Mouse (Mus musculus) myocyte (in vitro differentiated cells): ENCODE measurements around the gene Taf15. TPM values are rescaled to one million over a fixed set of nuclear protein-coding genes. Genes with fewer than 3 reads are reported as not detected.

Source experiments
- H3K27me3 ChIP-seq: one replicate; pipeline ENCODE4 v1.6.1; 2011; ENCODE audit not compliant: control insufficient read depth, insufficient read depth, insufficient read length
- H3K36me3 ChIP-seq: one replicate; pipeline ENCODE4 v1.6.1; 2011; ENCODE audit not compliant: control insufficient read depth, insufficient read depth
- H3K4me2 ChIP-seq: one replicate; pipeline ENCODE4 v1.6.1; 2011; ENCODE audit warnings: low read depth, control low read depth
- H3K4me3 ChIP-seq: one replicate; pipeline ENCODE4 v1.5.1; 2011; ENCODE audit warnings: mild to moderate bottlenecking, control low read depth, moderate library complexity
- H3K79me2 ChIP-seq: one replicate; pipeline ENCODE4 v1.6.1; 2011; ENCODE audit not compliant: control insufficient read depth, insufficient read depth
- H3ac ChIP-seq: one replicate; pipeline ENCODE4 v1.6.1; 2011; ENCODE audit not compliant: control insufficient read depth, insufficient read length
- CEBPB ChIP-seq: IDR thresholded peaks from 2 replicates; pipeline ENCODE4 v1.6.1; 2011; ENCODE audit warnings: mild to moderate bottlenecking, moderate library complexity; ENCODE audit not compliant: poor library complexity, insufficient read depth, severe bottlenecking
- E2F4 ChIP-seq: IDR thresholded peaks from one replicate; pipeline ENCODE4 v1.6.1; 2011; ENCODE audit warnings: mild to moderate bottlenecking, control low read depth, moderate library complexity; ENCODE audit not compliant: insufficient read depth
- MAX ChIP-seq: IDR thresholded peaks from one replicate; pipeline ENCODE4 v1.6.1; 2011; ENCODE audit warnings: low read depth, mild to moderate bottlenecking, control low read depth
- MYOD1 ChIP-seq, 3 experiments: IDR thresholded peaks; one replicate each; pipeline ENCODE4 v1.6.1; 2011; ENCODE audit warnings: control low read depth in 2 of 3, low read depth in 2 of 3, mild to moderate bottlenecking in 2 of 3, moderate library complexity in 1 of 3; ENCODE audit not compliant: insufficient read length in 2 of 3, control insufficient read depth in 1 of 3
- MYOG ChIP-seq, 3 experiments: IDR thresholded peaks; one replicate each; pipeline ENCODE4 v1.6.1; 2011; ENCODE audit warnings: control low read depth in 2 of 3, low read depth in 2 of 3, mild to moderate bottlenecking in 2 of 3; ENCODE audit not compliant: insufficient read length in 2 of 3, control insufficient read depth in 1 of 3, insufficient read depth in 1 of 3
- POLR2A ChIP-seq: IDR thresholded peaks from one replicate; pipeline ENCODE4 v1.6.1; 2011; ENCODE audit warnings: low read depth, mild to moderate bottlenecking, control low read depth, moderate library complexity; ENCODE audit not compliant: insufficient read length
- POLR2AphosphoS2 ChIP-seq: IDR thresholded peaks from one replicate; pipeline ENCODE4 v1.6.1; 2011; ENCODE audit warnings: low read depth, control low read depth; ENCODE audit not compliant: insufficient read length
- REST ChIP-seq: IDR thresholded peaks from one replicate; pipeline ENCODE4 v1.6.1; 2011; ENCODE audit warnings: mild to moderate bottlenecking, control low read depth, moderate library complexity; ENCODE audit not compliant: insufficient read depth, insufficient read length
- SRF ChIP-seq: IDR thresholded peaks from one replicate; pipeline ENCODE4 v1.6.1; 2011; ENCODE audit warnings: low read depth; ENCODE audit not compliant: control insufficient read depth, insufficient read length
- TCF12 ChIP-seq: IDR thresholded peaks from one replicate; pipeline ENCODE4 v1.6.1; 2011; ENCODE audit warnings: mild to moderate bottlenecking, control low read depth; ENCODE audit not compliant: poor library complexity, insufficient read depth, severe bottlenecking
- TCF3 ChIP-seq: IDR thresholded peaks from one replicate; pipeline ENCODE4 v1.6.1; 2011; ENCODE audit warnings: low read depth, control low read depth; ENCODE audit not compliant: insufficient read length
- USF1 ChIP-seq: IDR thresholded peaks from one replicate; pipeline ENCODE4 v1.6.1; 2011; ENCODE audit warnings: low read depth, mild to moderate bottlenecking, control low read depth, moderate library complexity
- polyA plus RNA-seq: library from polyadenylated mRNA; unstranded; fragments of >200 nt; fragmentation: generic; extraction: Trizol; gene quantifications from one replicate; pipeline ENCODE4 v1.2.1, GENCODE M21; 2012; ENCODE audit warnings: missing spikeins

Taf15 gene
- polyA plus RNA-seq, 1 experiment, result 74.2 TPM

DNA sequence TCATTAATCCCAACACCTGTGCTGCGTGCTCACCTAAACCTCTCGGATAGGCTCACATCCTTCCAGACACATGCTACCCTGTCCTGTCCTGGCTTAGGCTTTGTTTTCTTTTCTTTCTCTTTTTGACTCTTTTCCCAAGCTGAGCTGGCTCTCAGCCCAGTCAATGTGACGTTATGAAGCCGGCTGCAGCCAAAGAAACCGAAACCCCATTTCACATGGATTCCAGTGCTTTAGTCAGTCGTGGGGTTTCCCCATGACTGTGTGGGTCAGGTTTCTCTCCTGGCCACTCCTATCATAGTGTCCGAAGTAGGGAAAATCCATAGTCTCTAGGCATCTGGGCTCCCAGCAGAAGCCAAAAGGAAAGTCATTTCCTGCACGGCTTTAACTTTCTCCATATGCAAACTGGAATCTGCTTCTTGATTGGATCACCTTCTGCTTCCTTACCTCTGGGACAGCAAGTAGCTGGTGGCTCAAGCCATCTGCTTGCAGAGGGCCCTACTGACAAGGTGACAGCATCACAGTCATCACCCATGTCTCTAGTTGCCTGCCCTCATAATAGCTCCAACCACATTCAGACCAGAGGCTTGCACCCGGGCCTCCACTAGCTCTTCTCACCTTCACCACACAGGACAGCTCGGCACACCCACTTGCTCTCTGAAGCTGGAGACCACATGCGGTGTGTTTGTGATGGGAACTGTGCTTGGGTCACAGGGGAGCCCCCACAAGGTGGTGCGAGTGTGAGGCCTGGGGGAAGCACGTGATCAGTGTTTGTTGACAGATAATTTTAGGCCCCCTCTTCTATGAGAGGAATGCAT lies 61.9 kb downstream of the Taf15 start:
- H3K36me3 ChIP-seq, result no peaks in the 10 kb centered on the region
- TF ChIP-seq MAX, result no peak
- no peak for TF ChIP-seq TCF3
- TF ChIP-seq TCF12, result no peak
- no peak for TF ChIP-seq POLR2A
- TF ChIP-seq CEBPB, result 0 out of 2 replicates have a peak, but pooled peaks have one; percentile 22
- no peak for TF ChIP-seq E2F4
- TF ChIP-seq MYOD1 (IDR thresholded peaks at IDR 0.05; ENCODE audit: control insufficient read depth in 1 of 3, insufficient read length in 2 of 3, low read depth in 2 of 3), result peak in 1 of 3 experiments; percentile 6
- TF ChIP-seq REST, result no peak
- no peak overlapping the region for H3K4me3 ChIP-seq

DNA sequence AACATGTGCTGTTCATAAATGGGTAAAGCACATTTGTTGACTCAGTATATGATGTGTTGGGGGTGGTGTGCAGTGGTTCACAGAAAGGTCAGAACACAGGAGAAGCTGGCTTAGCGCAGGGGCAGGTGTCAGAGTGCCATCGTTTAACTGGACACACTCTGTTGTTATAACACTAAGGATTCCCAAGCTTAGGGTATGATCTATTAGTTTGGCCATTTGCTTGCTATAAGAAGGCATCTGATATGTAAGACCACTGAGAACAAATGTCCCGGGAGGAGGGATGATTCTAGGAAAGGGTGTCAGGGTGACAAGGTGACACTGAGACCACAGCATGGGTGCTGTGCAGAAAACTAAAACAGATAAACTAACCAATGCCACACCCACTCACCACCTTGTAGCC lies 63.9 kb downstream of the Taf15 start:
- Histone ChIP-seq H3K79me2 (no peaks in the 10 kb centered on the region), H3ac (no peak overlapping the region), H3K4me3 (no peak overlapping the region), H3K36me3 (no peaks in the 10 kb centered on the region), H3K27me3 (no peaks in the 10 kb centered on the region), H3K4me2 (no peak overlapping the region)
- no peak for TF ChIP-seq POLR2AphosphoS2
- no peak for TF ChIP-seq POLR2A
- TF ChIP-seq TCF12, result no peak
- no peak for TF ChIP-seq MYOG (IDR thresholded peaks at IDR 0.05; ENCODE audit: control insufficient read depth in 1 of 3, insufficient read depth in 1 of 3, insufficient read length in 2 of 3, low read depth in 2 of 3)
- TF ChIP-seq SRF, result no peak
- no peak for TF ChIP-seq CEBPB
- TF ChIP-seq MYOD1 (IDR thresholded peaks at IDR 0.05; ENCODE audit: control insufficient read depth in 1 of 3, insufficient read length in 2 of 3, low read depth in 2 of 3), result no peak

More for the DNA sequence above, 61.9 kb downstream of the Taf15 start:
- H3K79me2 ChIP-seq, result no peaks in the 10 kb centered on the region
- H3K27me3 ChIP-seq, result no peaks in the 10 kb centered on the region
- no peak overlapping the region for H3ac ChIP-seq
- H3K4me2 ChIP-seq, result peak overlapping the region; percentile 81

DNA sequence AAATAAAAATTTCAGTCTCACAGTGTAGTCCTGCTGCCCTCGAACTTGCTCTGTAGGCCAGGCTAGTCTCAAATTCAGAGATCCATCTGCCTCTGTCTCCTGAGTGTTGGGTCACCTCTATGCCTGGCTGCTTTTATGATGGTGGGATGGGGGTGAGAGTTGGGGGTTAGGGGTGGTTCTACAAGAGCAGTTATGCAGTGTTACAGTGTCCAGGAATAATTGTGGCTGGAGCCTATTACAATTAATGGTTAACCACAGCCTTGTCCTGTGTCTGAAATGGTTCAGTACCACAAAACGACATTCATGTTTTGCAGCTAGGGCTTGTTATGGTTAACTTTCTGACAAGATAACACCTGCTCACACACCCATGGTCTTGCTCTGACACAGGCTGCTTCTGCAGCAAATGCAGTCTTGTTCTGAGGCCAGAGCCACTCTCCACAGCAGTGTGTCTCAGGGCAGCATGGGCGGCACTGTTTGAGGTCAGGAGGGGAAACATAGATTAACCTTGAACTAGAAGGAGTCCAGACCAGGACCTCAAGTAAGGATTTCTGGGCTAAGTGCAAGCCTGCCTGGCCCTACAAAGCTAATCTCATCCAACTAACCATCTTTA lies 65.9 kb downstream of the Taf15 start:
- Histone ChIP-seq H3K4me2 (no peak overlapping the region), H3K36me3 (no peaks in the 10 kb centered on the region), H3ac (no peak overlapping the region), H3K4me3 (no peak overlapping the region), H3K27me3 (no peaks in the 10 kb centered on the region), H3K79me2 (no peaks in the 10 kb centered on the region)
- TF ChIP-seq CEBPB, result no peak
- TF ChIP-seq POLR2A, result no peak
- peak in 1 of 3 experiments; percentile 21 for TF ChIP-seq MYOD1 (IDR thresholded peaks at IDR 0.05; ENCODE audit: control insufficient read depth in 1 of 3, insufficient read length in 2 of 3, low read depth in 2 of 3)
- TF ChIP-seq TCF3, result no peak
- no peak for TF ChIP-seq TCF12
- TF ChIP-seq USF1, result no peak
- no peak for TF ChIP-seq E2F4
- no peak for TF ChIP-seq SRF
- TF ChIP-seq POLR2AphosphoS2, result no peak
- no peak for TF ChIP-seq REST
- TF ChIP-seq MAX, result no peak
- TF ChIP-seq MYOG (IDR thresholded peaks at IDR 0.05; ENCODE audit: control insufficient read depth in 1 of 3, insufficient read depth in 1 of 3, insufficient read length in 2 of 3, low read depth in 2 of 3), result peak in 1 of 3 experiments; percentile 30

DNA sequence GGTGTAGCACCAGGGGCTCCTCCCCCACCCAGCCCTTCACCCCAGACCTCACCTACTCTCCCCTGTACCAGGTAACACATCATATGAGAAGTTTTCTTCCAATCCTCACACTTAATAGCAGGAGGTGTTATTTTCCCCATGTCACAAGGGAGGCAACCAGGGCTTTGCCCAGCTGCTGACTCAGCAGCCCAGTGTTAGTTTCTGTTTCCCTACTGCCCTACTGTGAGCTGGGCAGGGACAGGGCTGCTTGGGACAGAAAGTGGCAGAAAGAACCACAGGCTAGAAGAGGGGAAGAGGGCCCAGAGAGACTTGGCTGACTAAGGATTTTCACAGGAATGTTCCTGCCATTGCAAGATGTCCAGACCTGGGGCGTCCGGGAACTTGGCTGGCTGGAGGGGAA lies 68.0 kb downstream of the Taf15 start:
- Histone ChIP-seq H3K4me2 (no peak overlapping the region), H3K27me3 (no peaks in the 10 kb centered on the region), H3ac (no peak overlapping the region), H3K79me2 (no peaks in the 10 kb centered on the region), H3K4me3 (no peak overlapping the region), H3K36me3 (no peaks in the 10 kb centered on the region)
- TF ChIP-seq REST (no peak), CEBPB (no peak), USF1 (no peak), E2F4 (no peak), SRF (no peak), MYOD1 (IDR thresholded peaks at IDR 0.05; ENCODE audit: control insufficient read depth in 1 of 3, insufficient read length in 2 of 3, low read depth in 2 of 3) (no peak), MYOG (IDR thresholded peaks at IDR 0.05; ENCODE audit: control insufficient read depth in 1 of 3, insufficient read depth in 1 of 3, insufficient read length in 2 of 3, low read depth in 2 of 3) (no peak), MAX (no peak), POLR2AphosphoS2 (no peak), TCF12 (no peak), POLR2A (no peak), TCF3 (no peak)
